Mouse (Mus musculus) megakaryocyte-erythroid progenitor cell, adult 5-6 weeks (primary cell): ENCODE results near the gene Prg3. TPM values are rescaled to one million over a fixed set of nuclear protein-coding genes. Genes with fewer than 3 reads are reported as not detected.

ENCODE experiments used
- ATAC-seq: replicated peaks from 2 replicates; pipeline ENCODE4 v1.8.0; 2016; ENCODE audit warnings: mild to moderate bottlenecking, inconsistent platforms; ENCODE audit not compliant: severe bottlenecking, poor library complexity, low FRiP score, low TSS enrichment
- total RNA-seq, 2 experiments: library from RNA; stranded (forward) in 1 of 2; stranded (reverse) in 1 of 2; fragments of 200-1000, 215-1000 nt in 1 of 2; fragments of >200 nt in 1 of 2; fragmentation: Nextera tagmentation in 1 of 2; gene quantifications; 2 replicates each; pipeline ENCODE4 v1.2.3; 2014 to 2017

Gene Prg3
- total RNA-seq, 2 experiments from 2014 or later, result not detected

GRCm38 (mm10) chr2:85033121-85033520, 45.1 kb downstream of the Prg3 start:
- ATAC-seq, result no peak

DNA sequence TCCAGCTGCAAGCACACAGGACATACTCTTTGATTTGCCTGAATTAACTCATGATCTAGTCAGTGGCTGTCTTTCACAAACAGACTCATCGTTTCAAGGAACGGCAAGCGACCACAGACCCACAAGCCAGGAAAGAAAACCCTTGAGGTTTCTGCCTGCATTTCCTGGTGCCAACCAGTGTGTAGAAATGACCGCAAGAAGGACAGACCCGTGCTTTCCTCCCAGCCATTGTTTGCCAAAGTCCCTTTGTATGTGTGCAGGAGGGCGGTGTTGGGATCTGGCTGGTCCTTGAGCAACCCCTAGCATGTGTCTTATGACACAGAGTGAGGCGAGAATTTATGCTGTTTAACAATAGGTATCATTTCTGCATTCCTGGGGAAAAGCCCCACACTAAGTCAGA, 46.2 kb downstream of the Prg3 start:
- no peak for ATAC-seq

- 0 out of 2 replicates have a peak, but pooled peaks have one; percentile 3 for ATAC-seq
Measured at GRCm38 (mm10) chr2:85036507-85037046, 48.6 kb downstream of the Prg3 start.

DNA sequence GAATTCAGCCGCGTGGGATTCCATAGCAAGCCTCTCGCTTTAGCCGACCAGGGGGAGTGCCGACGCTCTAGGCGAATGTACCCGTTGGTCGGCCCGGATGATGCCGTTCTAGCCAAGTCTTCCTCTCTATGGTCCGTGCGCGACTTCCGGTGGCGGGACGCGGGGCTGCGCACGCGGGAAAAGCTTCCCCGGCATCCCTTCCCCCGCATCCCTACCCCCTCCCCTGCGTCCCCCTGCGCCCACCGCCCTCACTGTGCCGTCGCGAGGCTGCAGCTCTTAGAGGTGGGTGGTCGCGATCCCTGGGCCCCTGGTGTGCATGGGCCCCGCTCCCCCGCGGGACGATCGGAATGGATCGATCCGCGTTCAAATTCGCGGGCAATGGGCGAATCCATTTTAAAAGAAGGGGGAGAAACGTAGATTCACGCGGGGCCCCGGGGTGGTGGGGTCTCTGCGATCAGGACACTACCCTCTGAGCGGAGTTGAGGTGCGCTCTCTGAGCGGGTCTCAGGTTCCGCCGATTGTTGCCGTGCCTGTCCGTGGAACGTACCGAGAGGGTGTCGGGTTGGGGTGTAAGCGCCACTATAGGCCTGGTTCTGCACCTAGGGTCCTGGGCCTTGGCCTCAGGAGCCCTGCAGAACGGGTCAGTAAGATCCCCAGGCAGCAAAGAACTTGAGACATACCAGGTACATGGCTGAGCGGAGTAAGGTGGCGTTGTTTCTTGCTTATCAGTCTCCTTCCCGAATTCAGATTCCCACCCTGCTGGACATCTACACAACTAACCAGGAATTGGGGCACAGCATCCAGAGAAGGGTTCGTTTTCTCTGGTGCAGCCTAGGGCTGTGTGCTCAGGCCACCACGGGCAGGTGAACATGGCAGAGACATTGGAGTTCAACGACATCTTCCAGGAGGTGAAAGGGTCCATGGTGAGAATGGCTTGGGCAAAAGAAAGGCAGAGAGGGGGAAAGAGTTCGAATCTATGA, 49.3 kb downstream of the Prg3 start, which contains the start of the genes Ssrp1 and P2rx3:
Gene Ssrp1 (plus strand): TSS at position 188 of the 980 bp plus-strand sequence.
Gene P2rx3 (minus strand): TSS at position 416 of the 980 bp plus-strand sequence.
- peak; percentile 75 for ATAC-seq

DNA sequence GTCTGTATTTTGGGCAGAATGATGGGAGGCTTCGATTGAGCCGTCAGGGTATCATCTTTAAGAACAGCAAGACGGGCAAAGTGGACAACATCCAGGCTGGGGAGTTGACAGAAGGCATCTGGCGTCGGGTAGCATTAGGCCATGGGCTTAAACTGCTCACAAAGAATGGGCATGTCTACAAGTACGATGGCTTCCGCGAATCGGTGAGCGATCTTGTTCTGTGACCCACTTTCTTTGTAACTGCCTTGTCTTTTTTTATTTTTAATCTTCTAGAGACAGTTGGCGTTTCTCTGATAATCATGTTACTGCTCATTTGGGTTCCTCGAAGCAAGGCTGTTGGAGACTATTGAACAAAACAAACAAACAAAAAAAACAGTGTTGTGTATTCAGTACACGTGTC, 50.3 kb downstream of the Prg3 start:
- ATAC-seq, result no peak

Other genes with a start within 250 kb of the Prg3 start
- gene Gm19426, start 244.6 kb upstream of the Prg3 start, total RNA-seq (2014; fragmentation: Nextera tagmentation), result 0.98 TPM in 1 of 2 replicates, not detected in the other
- not detected in 2 replicates for gene Gm19426, start 244.6 kb upstream of the Prg3 start, total RNA-seq (2017)
- not detected in 2 replicates for gene Serping1, start 212.8 kb upstream of the Prg3 start, total RNA-seq (2014; fragmentation: Nextera tagmentation)
- gene Serping1, start 212.8 kb upstream of the Prg3 start, total RNA-seq (2017), result not detected in 2 replicates
- gene Ube2l6, start 189.4 kb upstream of the Prg3 start, total RNA-seq (2014; fragmentation: Nextera tagmentation), result 37.2 and 56.9 TPM in 2 replicates
- gene Ube2l6, start 189.4 kb upstream of the Prg3 start, total RNA-seq (2017), result 35.3 and 56.3 TPM in 2 replicates
- not detected in 2 replicates for gene Smtnl1, start 165.6 kb upstream of the Prg3 start, total RNA-seq (2014; fragmentation: Nextera tagmentation)
- gene Smtnl1, start 165.6 kb upstream of the Prg3 start, total RNA-seq (2017), result not detected in 2 replicates
- 91.6 and 94.6 TPM in 2 replicates for gene Timm10, start 161.2 kb upstream of the Prg3 start, total RNA-seq (2014; fragmentation: Nextera tagmentation)
- gene Timm10, start 161.2 kb upstream of the Prg3 start, total RNA-seq (2017), result 48.9 and 88.0 TPM in 2 replicates
- 96.3 and 117 TPM in 2 replicates for gene Slc43a1, start 149.4 kb upstream of the Prg3 start, total RNA-seq (2014; fragmentation: Nextera tagmentation)
- gene Slc43a1, start 149.4 kb upstream of the Prg3 start, total RNA-seq (2017), result 40.1 and 70.3 TPM in 2 replicates
- gene Rtn4rl2, start 101.5 kb upstream of the Prg3 start, total RNA-seq (2014; fragmentation: Nextera tagmentation), result not detected in 2 replicates
- not detected in 2 replicates for gene Rtn4rl2, start 101.5 kb upstream of the Prg3 start, total RNA-seq (2017)
- 118 and 137 TPM in 2 replicates for gene Slc43a3, start 51.6 kb upstream of the Prg3 start, total RNA-seq (2014; fragmentation: Nextera tagmentation)
- 65.3 and 108 TPM in 2 replicates for gene Slc43a3, start 51.6 kb upstream of the Prg3 start, total RNA-seq (2017)
- gene Prg2, start 7.8 kb upstream of the Prg3 start, total RNA-seq (2014; fragmentation: Nextera tagmentation), result not detected in 2 replicates
- 0.85 and 3.2 TPM in 2 replicates for gene Prg2, start 7.8 kb upstream of the Prg3 start, total RNA-seq (2017)
- 245 and 274 TPM in 2 replicates for gene Ssrp1, start 49.0 kb downstream of the Prg3 start, total RNA-seq (2014; fragmentation: Nextera tagmentation)
- 432 and 481 TPM in 2 replicates for gene Ssrp1, start 49.0 kb downstream of the Prg3 start, total RNA-seq (2017)
- 1.1 and 2.0 TPM in 2 replicates for gene P2rx3, start 49.2 kb downstream of the Prg3 start, total RNA-seq (2014; fragmentation: Nextera tagmentation)
- gene P2rx3, start 49.2 kb downstream of the Prg3 start, total RNA-seq (2017), result not detected in 2 replicates
- gene Tnks1bp1, start 59.8 kb downstream of the Prg3 start, total RNA-seq (2014; fragmentation: Nextera tagmentation), result 0.20 and 1.2 TPM in 2 replicates
- gene Tnks1bp1, start 59.8 kb downstream of the Prg3 start, total RNA-seq (2017), result 0.69 and 1.0 TPM in 2 replicates
- gene Aplnr, start 148.0 kb downstream of the Prg3 start, total RNA-seq (2014; fragmentation: Nextera tagmentation), result not detected in 2 replicates
- gene Aplnr, start 148.0 kb downstream of the Prg3 start, total RNA-seq (2017), result not detected in 2 replicates
- gene Lrrc55, start 209.0 kb downstream of the Prg3 start, total RNA-seq (2014; fragmentation: Nextera tagmentation), result not detected in 2 replicates
- not detected in 2 replicates for gene Lrrc55, start 209.0 kb downstream of the Prg3 start, total RNA-seq (2017)